Mouse (Mus musculus) macrophage (primary cell): ENCODE results near the gene Higd2a. TPM values are rescaled to one million over a fixed set of nuclear protein-coding genes. Genes with fewer than 3 reads are reported as not detected.
A peak's percentile ranks its signal among the peaks of the same experiment; 100 is the strongest.
"Not testable (repeated sequence)": the region's sequence is repeated elsewhere in the genome, so short reads cannot be mapped to it uniquely, and the experiment has no call there.

Experiments
- H3K27ac ChIP-seq: fragments of 350-480 bp; formaldehyde crosslinking; 2 replicates; pipeline ENCODE4 v1.9.0; 2021
- H3K36me3 ChIP-seq: fragments of 350-480 bp; formaldehyde crosslinking; 2 replicates; pipeline ENCODE4 v1.9.0; 2021; ENCODE audit errors: inconsistent target
- H3K4me3 ChIP-seq: fragments of 350-480 bp; formaldehyde crosslinking; 2 replicates; pipeline ENCODE4 v1.9.0; 2021; ENCODE audit errors: inconsistent target
- H3K79me2 ChIP-seq: fragments of 350-480 bp; formaldehyde crosslinking; 2 replicates; pipeline ENCODE4 v1.9.0; 2021; ENCODE audit errors: inconsistent target
- WGBS: methylation state at CpG from one replicate; pipeline ENCODE4 v1.1.7; 2026; ENCODE audit warnings: inconsistent platforms; ENCODE audit not compliant: missing documents; 5-methylcytosine and 5-hydroxymethylcytosine counted together
- polyA plus RNA-seq: library from polyadenylated mRNA; stranded (reverse); fragments of 250-400 nt; gene quantifications from 3 replicates; pipeline ENCODE4 v1.2.4, GENCODE M21; 2018; ENCODE audit warnings: inconsistent platforms

The Higd2a gene
- polyA plus RNA-seq, 1 experiment from 2014 or later: 97.0 TPM

GRCm38 (mm10) chr13:54596870-54597269 lies 6.9 kb downstream of the Higd2a start:
- 95% methylated on average over 5 of the region's 5 CpGs for WGBS
- H3K36me3 ChIP-seq: no peaks in the 10 kb centered on the region

GRCm38 (mm10) chr13:54598622-54599143 lies 8.7 kb downstream of the Higd2a start:
- H3K4me3 ChIP-seq: no peak overlapping the region
- WGBS: 91% methylated on average over 12 of the region's 12 CpGs
- no peaks in the 10 kb centered on the region for H3K79me2 ChIP-seq
- no peaks in the 10 kb centered on the region for H3K36me3 ChIP-seq
- no peak overlapping the region for H3K27ac ChIP-seq

More at GRCm38 (mm10) chr13:54596870-54597269, 6.9 kb downstream of the Higd2a start:
- H3K27ac ChIP-seq: no peak overlapping the region
- peaks cover 10% of the 10 kb centered on the region; the same call in 1 of the 2 replicates for H3K79me2 ChIP-seq
- no peak overlapping the region for H3K4me3 ChIP-seq

GRCm38 (mm10) chr13:54602639-54603111 lies 12.7 kb downstream of the Higd2a start:
- no peak overlapping the region for H3K27ac ChIP-seq
- no peak overlapping the region for H3K4me3 ChIP-seq
- no peaks in the 10 kb centered on the region for H3K79me2 ChIP-seq
- H3K36me3 ChIP-seq: no peaks in the 10 kb centered on the region
- 94% methylated on average over 3 of the region's 3 CpGs for WGBS

GRCm38 (mm10) chr13:54603501-54603900 lies 13.5 kb downstream of the Higd2a start:
- Histone ChIP-seq H3K79me2 (no peaks in the 10 kb centered on the region), H3K36me3 (no peaks in the 10 kb centered on the region), H3K27ac (no peak overlapping the region), H3K4me3 (no peak overlapping the region)

- 85% methylated on average over 4 of the region's 4 CpGs for WGBS
- Histone ChIP-seq H3K36me3 (no peaks in the 10 kb centered on the region), H3K79me2 (no peaks in the 10 kb centered on the region)
These were observed 14.2 kb downstream of the Higd2a start for GRCm38 (mm10) chr13:54604221-54604620.

GRCm38 (mm10) chr13:54605426-54605825 lies 15.4 kb downstream of the Higd2a start:
- WGBS: 96% methylated on average over 5 of the region's 5 CpGs
- no peak overlapping the region for H3K27ac ChIP-seq
- H3K4me3 ChIP-seq: no peak overlapping the region

More at GRCm38 (mm10) chr13:54604221-54604620, 14.2 kb downstream of the Higd2a start:
- Histone ChIP-seq H3K4me3 (no peak overlapping the region), H3K27ac (no peak overlapping the region)

GRCm38 (mm10) chr13:54607204-54607603 lies 17.2 kb downstream of the Higd2a start:
- H3K27ac ChIP-seq: no peak overlapping the region

More at GRCm38 (mm10) chr13:54605426-54605825, 15.4 kb downstream of the Higd2a start:
- Histone ChIP-seq H3K36me3 (no peaks in the 10 kb centered on the region), H3K79me2 (no peaks in the 10 kb centered on the region)

GRCm38 (mm10) chr13:54608002-54608401 lies 18.0 kb downstream of the Higd2a start:
- whole genome bisulfite sequencing: 97% methylated on average over 3 of the region's 3 CpGs
- H3K27ac ChIP-seq: no peak overlapping the region
- H3K4me3 ChIP-seq: no peak overlapping the region
- H3K36me3 ChIP-seq: no peaks in the 10 kb centered on the region
- no peaks in the 10 kb centered on the region for H3K79me2 ChIP-seq

More at GRCm38 (mm10) chr13:54607204-54607603, 17.2 kb downstream of the Higd2a start:
- Histone ChIP-seq H3K36me3 (no peaks in the 10 kb centered on the region), H3K4me3 (no peak overlapping the region), H3K79me2 (no peaks in the 10 kb centered on the region)
- WGBS: 81% methylated on average over 5 of the region's 5 CpGs

- no peak overlapping the region for H3K4me3 ChIP-seq
- H3K27ac ChIP-seq: no peak overlapping the region
- no peaks in the 10 kb centered on the region for H3K79me2 ChIP-seq
- no peaks in the 10 kb centered on the region for H3K36me3 ChIP-seq
- 94% methylated on average over 7 of the region's 8 CpGs for WGBS
These were observed 18.7 kb downstream of the Higd2a start for GRCm38 (mm10) chr13:54608666-54609065.

GRCm38 (mm10) chr13:54609301-54609700 lies 19.3 kb downstream of the Higd2a start:
- Histone ChIP-seq H3K4me3 (no peak overlapping the region), H3K27ac (no peak overlapping the region), H3K79me2 (no peaks in the 10 kb centered on the region), H3K36me3 (no peaks in the 10 kb centered on the region)
- 83% methylated on average over 1 of the region's 1 CpGs for WGBS

- H3K36me3 ChIP-seq: no peaks in the 10 kb centered on the region
- no peaks in the 10 kb centered on the region for H3K79me2 ChIP-seq
- no peak overlapping the region for H3K27ac ChIP-seq
- WGBS: 20% methylated on average over 11 of the region's 13 CpGs
- H3K4me3 ChIP-seq: peak overlapping the region; percentile 41
These were observed 20.6 kb downstream of the Higd2a start for GRCm38 (mm10) chr13:54610613-54610971.

GRCm38 (mm10) chr13:54610972-54611754 lies 21.2 kb downstream of the Higd2a start, which contains the start of gene Cltb:
TSS of gene Cltb (minus strand) at chr13:54611344.
- Histone ChIP-seq H3K4me3 (peak within 1 kb of the TSS; percentile 41), H3K36me3 (no peaks in the 10 kb centered on the region), H3K27ac (0 out of 2 replicates have a peak within 1 kb of the TSS, but pooled peaks have one; percentile 17), H3K79me2 (no peaks in the 10 kb centered on the region)
- WGBS: 2% methylated on average over 66 of the region's 66 CpGs

GRCm38 (mm10) chr13:54613141-54613540 lies 23.1 kb downstream of the Higd2a start:
- H3K27ac ChIP-seq, H3K4me3 ChIP-seq, H3K79me2 ChIP-seq, H3K36me3 ChIP-seq: not testable (repeated sequence)
- WGBS: 78% methylated on average over 6 of the region's 8 CpGs

- WGBS: 92% methylated on average over 8 of the region's 8 CpGs
- Histone ChIP-seq H3K79me2 (no peaks in the 10 kb centered on the region), H3K4me3 (no peak overlapping the region), H3K36me3 (no peaks in the 10 kb centered on the region), H3K27ac (no peak overlapping the region)
These were observed 26.3 kb downstream of the Higd2a start for GRCm38 (mm10) chr13:54616307-54616706.

GRCm38 (mm10) chr13:54616998-54617397 lies 27.0 kb downstream of the Higd2a start:
- Histone ChIP-seq H3K79me2 (peaks cover 4% of the 10 kb centered on the region), H3K4me3 (no peak overlapping the region), H3K36me3 (no peaks in the 10 kb centered on the region), H3K27ac (no peak overlapping the region)
- WGBS: 73% methylated on average over 6 of the region's 6 CpGs
